Mouse (Mus musculus): ENCODE results near the gene Dglucy.

- TF ChIP-seq POLR2A (IDR thresholded peaks at IDR 0.05; ENCODE audit: borderline replicate concordance, extremely low read depth, insufficient read depth, insufficient read length, poor library complexity, severe bottlenecking) (no peak), CTCF (IDR thresholded peaks at IDR 0.05; ENCODE audit: borderline replicate concordance, extremely low read depth, insufficient read depth, insufficient read length) (no peak)
Observed at GRCm38 (mm10) chr12:100944921-100945336, 166.1 kb downstream of the Dglucy start.
